Mouse (Mus musculus) adrenal gland, adult (tissue): ENCODE results near the gene Vps37b.
"Not testable (repeated sequence)": the region's sequence is repeated elsewhere in the genome, so short reads cannot be mapped to it uniquely, and the experiment has no call there.

Experiments
- DNase-seq, 2 experiments: peaks; one replicate each; pipeline ENCODE4 v3.0.0; 2022 to 2023; ENCODE audit warnings: low spot score in 1 of 2; ENCODE audit not compliant: inconsistent age in 2 of 2

The Vps37b gene

DNA sequence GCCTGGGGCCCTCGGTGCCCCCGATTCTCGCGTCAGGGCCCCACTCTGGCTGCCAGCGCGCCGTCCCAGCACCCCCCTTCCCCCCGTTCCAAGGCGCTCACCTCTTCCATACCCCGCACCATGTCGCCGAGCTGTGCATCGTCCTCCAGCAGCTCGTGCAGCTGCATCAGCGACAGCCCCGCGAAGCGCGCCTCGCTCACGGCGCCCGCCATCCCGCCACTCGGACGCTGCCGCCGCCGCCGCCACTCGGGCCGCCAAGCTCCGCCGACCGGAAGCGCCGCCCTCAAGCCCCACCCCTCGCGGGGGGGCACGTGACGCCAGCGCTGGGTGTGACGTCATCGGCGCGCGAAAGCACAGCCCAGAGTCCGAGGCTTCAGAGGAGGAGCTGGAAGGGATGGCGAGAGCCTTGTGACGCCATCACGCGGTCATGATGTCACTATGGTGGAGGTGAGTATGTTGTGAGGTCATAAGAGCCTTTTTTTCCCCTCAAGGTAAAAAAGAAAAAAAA, at the start of gene Vps37b:
Gene Vps37b, minus strand, starts transcription at position 270 of the 508 bp plus-strand sequence.
- DNase-seq, result peak; percentile 92 to 97

DNA sequence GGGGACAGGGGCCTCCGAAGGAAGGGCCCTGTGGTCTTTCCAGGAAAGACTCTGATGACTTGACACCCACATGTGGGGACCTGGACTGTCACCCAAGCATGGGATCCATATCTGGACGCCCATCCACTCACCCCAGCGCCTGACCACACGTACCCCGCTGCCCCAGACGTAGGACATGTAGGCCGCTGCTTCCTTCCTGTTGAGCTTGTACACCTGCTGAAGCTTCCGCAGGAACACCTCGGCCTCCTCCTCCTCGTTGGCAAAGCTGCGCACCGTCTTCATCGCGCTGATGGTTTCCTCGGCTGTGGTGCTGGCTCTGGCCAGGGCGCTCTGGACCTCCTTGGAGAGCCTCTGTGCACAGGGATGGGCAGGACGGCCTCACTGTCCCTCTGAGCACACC, 47.8 kb upstream of the Vps37b start:
- no peak for DNase-seq

- DNase-seq, result no peak
Observed at GRCm38 (mm10) chr5:124078794-124079416, 46.8 kb upstream of the Vps37b start.

- DNase-seq, result no peak
Observed at GRCm38 (mm10) chr5:124077856-124078460, 45.9 kb upstream of the Vps37b start.

DNA sequence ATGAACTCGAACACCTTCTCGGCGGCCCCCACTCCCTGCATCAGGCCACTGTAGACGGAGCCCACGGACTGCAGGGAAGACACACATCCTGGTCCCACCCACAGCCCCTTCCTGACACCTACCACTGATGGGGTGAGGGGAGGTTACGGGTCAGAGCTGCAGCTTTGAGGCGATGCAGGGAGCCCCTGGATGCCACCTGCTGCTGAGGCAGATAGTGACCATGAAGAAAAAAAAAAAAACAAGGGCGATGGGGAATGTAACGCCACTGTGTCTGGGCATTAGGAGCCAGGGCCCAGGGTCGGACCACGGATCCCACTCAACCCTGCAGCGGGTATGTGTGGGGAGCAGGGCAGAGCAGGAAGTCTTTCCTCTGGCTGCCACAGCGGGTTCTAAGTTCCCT, 45.2 kb upstream of the Vps37b start:
- no peak for DNase-seq

DNA sequence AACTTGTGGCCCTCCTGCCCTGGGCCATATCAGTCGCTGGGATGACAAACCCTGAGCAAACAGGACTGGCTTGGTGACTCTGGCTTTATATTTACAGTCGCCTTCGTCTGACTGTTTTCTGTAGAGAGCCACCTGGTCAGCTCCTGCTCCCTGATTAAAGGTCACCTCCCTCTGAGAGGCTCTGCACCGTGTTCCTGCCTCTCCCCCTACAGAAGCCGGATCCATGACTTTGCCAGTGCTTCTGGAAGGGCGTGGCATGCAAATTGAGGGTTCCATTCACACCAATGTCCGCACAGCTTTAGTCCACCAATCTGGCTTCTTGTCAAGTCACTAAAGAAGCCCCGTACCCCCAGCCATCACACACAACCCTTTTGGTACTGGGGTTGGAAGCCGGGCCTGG, 44.5 kb upstream of the Vps37b start:
- no peak for DNase-seq

- no peak for DNase-seq
Observed at GRCm38 (mm10) chr5:124075716-124076115, 43.6 kb upstream of the Vps37b start.

GRCm38 (mm10) chr5:124074845-124075307, 42.8 kb upstream of the Vps37b start:
- DNase-seq, result peak; percentile 36 to 79

- DNase-seq, result no peak
Observed at GRCm38 (mm10) chr5:124073682-124074081, 41.6 kb upstream of the Vps37b start.

DNA sequence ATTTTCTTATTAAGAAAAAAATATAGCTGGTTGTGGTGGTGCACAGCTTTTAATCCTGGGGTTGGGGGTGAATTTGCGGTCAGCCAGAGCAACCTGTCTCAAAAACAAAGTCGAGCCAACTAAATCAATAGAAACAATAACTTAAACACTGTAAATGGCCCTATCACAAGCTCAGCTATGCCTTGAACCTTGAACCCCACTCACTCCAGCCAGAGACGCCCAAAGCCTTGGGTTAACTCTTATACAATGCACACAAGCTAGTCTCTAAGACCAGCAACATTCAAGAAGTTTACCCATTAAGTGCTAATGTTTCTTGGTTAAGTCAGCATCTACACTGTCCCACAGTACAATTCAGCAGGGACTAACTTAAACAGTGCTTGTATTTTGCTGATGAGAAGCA, 37.6 kb upstream of the Vps37b start:
- DNase-seq, result no peak

- no peak for DNase-seq
Observed at GRCm38 (mm10) chr5:124062037-124062824, 30.2 kb upstream of the Vps37b start.

DNA sequence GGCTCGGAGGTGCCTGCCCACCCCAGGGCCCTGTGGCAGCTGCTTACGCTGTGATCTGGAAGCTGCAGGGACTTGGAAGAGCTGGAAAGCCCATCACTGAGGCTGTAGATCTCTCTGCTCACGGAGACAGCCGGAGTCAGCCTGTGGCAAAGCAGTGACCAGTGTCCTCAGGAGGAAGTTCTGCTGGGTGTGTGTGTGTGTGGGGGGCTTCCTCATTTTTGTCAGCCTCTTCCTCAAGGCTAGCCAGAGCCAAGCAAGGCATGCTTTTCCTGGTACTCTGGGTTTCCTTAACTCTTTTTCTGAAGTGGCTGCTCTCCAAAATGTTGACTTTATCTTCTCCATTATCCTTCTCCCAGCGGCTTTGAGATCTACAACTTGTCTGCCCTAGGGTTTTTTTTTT, 27.6 kb upstream of the Vps37b start:
- DNase-seq, result no peak

GRCm38 (mm10) chr5:124058749-124059148, 26.7 kb upstream of the Vps37b start:
- DNase-seq, result no peak

GRCm38 (mm10) chr5:124056956-124057355, 24.9 kb upstream of the Vps37b start:
- DNase-seq, result no peak

DNA sequence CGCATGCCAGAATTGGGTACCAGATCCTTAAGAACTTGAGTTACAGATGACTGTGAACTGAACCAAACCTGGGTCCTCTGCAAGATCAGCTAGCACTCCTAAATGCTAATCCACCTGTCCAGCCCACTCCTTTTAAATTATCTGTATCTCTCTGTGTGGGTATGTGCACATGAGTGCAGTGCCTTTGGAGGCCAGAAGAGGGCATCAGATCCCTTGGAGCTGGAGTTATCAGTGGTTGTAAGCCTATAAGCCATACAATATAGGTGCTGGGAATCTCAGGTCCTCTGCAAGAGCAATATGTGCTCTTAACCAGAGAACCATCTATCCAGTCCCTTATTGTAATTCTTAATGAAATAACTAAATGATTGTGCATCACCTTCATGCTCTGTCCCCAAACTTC, 24.1 kb upstream of the Vps37b start:
- DNase-seq, result no peak

DNA sequence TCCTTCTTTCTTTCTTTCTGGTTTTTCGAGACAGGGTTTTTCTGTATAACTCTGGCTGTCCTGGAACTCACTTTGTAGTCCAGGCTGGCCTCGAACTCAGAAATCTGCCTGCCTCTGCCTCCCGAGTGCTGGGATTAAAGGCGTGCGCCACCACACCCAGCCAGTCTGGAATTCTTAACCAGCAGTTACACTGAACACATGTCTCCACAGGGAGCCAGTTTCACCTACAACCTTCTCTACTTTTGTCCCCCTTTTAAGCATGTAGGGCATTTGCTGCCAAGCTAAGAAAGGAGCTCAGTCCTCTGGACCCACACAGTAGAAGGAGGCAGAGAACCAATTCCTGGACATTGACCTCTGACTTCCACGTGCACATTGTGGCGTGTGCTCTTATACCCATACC, 20.6 kb upstream of the Vps37b start:
- not testable (repeated sequence) for DNase-seq

DNA sequence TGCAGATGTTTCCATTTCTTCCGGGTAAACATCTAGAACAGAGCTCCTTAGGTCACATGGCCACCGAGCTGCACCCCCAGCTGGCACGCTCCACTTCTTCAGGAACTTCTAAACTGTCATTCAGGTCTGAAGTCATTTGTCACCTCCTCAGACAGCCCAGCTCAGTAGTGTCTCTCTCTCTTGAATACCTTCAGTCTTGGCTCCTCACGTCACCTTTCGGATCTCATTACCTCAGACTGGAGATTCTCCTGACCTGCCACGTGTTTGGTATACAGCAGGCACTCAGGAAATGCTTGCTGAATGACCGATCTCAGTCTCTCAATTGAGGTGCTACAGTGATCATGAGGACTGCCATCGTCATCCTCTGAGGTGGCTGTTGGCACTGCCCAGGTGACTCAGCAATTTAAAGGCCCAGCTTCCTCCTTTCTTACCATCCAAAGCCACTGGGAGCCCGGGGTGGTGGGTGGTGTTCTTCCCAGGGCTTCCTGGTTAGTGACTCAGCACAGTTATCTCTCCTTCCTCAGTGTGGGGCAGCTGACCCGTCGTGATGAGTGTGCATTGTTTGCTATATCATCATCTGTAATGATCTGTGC, 19.9 kb upstream of the Vps37b start:
- DNase-seq, result peak in 1 of 2 experiments; percentile 46

DNA sequence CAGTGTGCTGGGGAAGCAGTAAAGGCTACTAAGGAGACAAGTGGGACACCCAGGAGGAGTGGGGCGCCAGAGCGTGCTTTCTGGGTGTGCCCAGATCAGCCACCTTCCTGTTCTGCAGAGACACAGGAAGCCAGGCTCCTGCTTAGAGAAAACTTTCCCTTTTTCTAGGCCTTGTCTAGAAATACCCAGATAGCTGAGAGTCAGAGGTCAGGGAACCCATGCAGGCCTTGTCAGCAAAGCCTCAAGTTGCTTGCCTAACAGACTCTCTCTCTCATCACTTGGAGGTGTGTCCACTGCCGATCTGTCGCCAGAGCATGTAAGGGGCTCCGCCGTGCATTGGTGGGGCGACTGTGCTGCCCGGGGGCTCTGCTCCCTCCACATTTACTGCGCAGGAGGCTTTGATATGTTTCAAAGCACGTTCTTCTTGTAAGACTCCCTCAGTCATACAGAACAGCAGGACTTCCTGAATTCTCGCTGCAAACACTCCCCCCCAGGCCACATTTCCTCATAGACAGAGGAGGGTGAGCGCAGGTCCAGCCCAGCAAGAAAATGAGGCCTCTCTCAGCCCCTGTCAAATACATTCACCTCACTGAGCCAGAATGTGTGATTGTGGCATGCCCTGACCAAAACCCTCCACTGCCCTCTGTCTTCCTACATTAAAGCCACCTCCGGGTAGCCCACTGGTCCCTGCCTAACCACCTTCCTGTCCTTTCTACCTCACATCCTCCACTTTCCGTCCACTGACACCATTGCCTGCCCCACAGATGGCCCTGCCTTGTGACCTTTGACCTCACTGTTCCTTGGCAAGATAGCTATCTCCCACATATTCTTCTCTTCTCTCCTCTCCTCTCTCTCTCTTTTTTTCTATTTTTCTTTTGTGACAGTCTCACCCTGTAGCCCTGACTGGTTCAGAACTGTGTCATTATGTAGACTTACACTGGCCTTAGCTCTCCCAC, 18.3 kb upstream of the Vps37b start:
- peak in 1 of 2 experiments; percentile 53 for DNase-seq

DNA sequence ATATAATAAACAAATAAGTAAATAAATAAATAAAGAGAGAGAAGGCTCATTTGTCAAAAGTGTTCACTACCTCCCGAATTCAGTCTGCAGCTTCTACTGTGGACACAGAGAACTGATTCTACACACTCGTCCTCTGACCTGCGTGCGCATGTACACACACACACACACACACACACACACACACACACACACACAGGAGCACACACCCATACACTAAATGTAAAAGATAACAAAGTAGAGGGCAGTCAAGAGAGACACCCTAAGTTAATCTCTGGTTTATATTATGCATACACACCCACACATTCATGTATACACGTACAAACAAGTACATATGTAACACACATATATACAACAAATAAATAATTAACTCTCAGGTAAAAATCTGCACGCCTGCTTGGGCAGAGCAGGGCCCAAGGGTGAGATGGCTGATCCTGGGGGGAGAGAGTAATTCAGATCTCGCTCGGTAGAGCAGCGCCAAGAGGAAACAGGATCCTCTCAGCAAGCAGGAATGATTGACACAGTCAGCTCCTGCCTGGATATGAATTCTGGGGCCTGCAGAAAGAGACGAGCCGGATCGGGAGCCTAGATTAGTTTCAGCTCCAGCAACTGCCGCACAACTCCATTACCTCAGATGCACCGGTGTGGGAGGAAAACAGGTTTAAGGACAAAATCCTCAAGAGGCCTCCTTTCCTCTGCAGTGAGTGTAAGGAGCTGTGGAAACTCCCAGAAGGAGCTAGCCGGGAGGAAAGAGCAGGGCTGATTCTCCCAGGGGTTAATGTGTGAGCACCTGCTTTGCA, 17.4 kb upstream of the Vps37b start:
- no peak for DNase-seq
